Mouse (Mus musculus): ENCODE data around the gene Efna4. TPM values are rescaled to one million over a fixed set of nuclear protein-coding genes. Genes with fewer than 3 reads are reported as not detected.

The Efna4 gene
- polyA plus RNA-seq, 1 experiment from 2014 or later: 20.6 TPM

DNA sequence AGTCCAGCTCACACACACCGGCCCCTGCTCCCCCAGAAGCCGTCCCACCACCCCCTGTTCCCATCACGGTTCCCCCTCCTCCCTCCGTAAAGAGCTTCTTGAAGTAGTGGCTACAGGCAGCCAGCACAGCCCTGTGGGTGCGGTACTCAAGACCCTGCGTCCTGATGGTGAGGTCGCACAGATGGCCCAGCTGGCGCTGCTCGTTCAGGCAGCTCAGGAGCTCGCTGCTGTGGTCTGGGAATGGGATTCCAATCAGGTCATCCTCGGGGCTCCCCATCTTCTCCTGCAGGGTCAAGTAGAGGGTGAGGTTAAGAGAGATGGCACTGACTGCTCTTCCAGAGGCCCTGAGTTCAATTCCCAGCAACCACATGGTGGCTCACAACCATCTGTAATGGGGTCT, 43.4 kb upstream of the Efna4 start:
- no peak for ATAC-seq (replicated peaks; ENCODE audit: low FRiP score, low TSS enrichment, low read depth)

DNA sequence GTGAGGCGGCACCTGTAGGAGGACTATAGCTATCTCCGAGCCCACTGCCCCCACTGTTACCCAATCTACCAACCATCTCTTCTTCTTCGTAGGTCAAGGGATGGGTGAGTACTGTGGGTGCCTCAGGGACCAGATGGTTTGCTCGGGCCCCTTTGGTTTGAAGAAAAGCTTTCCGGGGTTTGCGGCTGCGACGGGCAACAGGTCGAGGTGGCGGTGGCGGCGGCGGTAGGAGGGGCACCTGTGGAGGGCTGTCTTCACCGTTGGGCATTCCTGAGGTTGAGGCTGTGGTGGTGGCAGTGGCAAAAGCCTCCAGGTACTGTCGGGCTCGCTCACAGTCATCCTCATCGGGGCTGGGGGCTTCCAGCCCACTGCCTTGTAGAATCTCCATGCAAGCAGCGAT, 42.9 kb upstream of the Efna4 start:
- Histone ChIP-seq H3K4me2 (ENCODE audit: low read length) (no peak overlapping the region), H3K9ac (ENCODE audit: low read length) (no peak overlapping the region), H3K27ac (ENCODE audit: low read depth) (no peak overlapping the region), H3K9me3 (ENCODE audit: control insufficient read depth, low read length) (no peaks in the 10 kb centered on the region), H3K27me3 (replicated peaks; ENCODE audit: control insufficient read depth, insufficient read depth, low read length) (no peaks in the 10 kb centered on the region), H3K4me1 (replicated peaks; ENCODE audit: control insufficient read depth, insufficient read depth, low read length) (peaks cover 22% of the 10 kb centered on the region), H3K4me3 (ENCODE audit: low read depth, low read length) (no peak overlapping the region), H3K36me3 (ENCODE audit: control insufficient read depth, insufficient read depth, low read length) (peaks cover 7% of the 10 kb centered on the region)
- ATAC-seq (replicated peaks; ENCODE audit: low FRiP score, low TSS enrichment, low read depth): no peak
- WGBS: 93% methylated on average over 18 of the region's 18 CpGs
- DNase-seq (ENCODE audit: low spot score): no peak

More for the DNA sequence above, 43.4 kb upstream of the Efna4 start:
- Histone ChIP-seq H3K4me3 (ENCODE audit: low read depth, low read length) (no peak overlapping the region), H3K9me3 (ENCODE audit: control insufficient read depth, low read length) (no peaks in the 10 kb centered on the region), H3K36me3 (ENCODE audit: control insufficient read depth, insufficient read depth, low read length) (peaks cover 7% of the 10 kb centered on the region), H3K9ac (ENCODE audit: low read length) (no peak overlapping the region), H3K4me1 (replicated peaks; ENCODE audit: control insufficient read depth, insufficient read depth, low read length) (peaks cover 23% of the 10 kb centered on the region), H3K4me2 (ENCODE audit: low read length) (no peak overlapping the region), H3K27me3 (replicated peaks; ENCODE audit: control insufficient read depth, insufficient read depth, low read length) (no peaks in the 10 kb centered on the region), H3K27ac (ENCODE audit: low read depth) (no peak overlapping the region)
- WGBS: 76% methylated on average over 11 of the region's 11 CpGs
- no peak for DNase-seq (ENCODE audit: low spot score)

DNA sequence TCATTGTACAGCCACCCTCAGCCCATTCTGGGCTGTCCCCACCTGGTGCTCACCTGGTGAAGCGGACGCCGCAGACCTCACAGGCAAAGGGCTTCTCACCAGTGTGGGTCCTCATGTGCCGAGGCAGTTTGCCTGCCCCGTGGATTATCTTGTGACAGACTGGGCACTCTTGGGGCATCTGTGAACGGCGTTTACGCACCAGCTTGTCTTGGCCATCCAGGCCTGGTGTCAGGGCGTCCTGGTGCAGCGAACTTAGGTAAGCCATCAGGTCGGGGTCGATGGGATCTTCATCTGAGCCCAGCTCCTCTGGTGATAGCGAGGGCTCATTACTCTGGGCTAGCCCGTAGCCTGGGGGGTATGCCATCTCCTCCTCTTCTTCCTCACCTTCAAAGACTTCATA, 42.5 kb upstream of the Efna4 start:
- H3K4me1 ChIP-seq (replicated peaks; ENCODE audit: control insufficient read depth, insufficient read depth, low read length): peaks cover 18% of the 10 kb centered on the region
- H3K4me3 ChIP-seq (ENCODE audit: low read depth, low read length): no peak overlapping the region
- DNase-seq (ENCODE audit: low spot score): no peak
- H3K27ac ChIP-seq (ENCODE audit: low read depth): no peak overlapping the region
- H3K9me3 ChIP-seq (ENCODE audit: control insufficient read depth, low read length): no peaks in the 10 kb centered on the region
- no peak overlapping the region for H3K4me2 ChIP-seq (ENCODE audit: low read length)
- H3K9ac ChIP-seq (ENCODE audit: low read length): no peak overlapping the region
- 94% methylated on average over 14 of the region's 14 CpGs for WGBS
- peaks cover 7% of the 10 kb centered on the region for H3K36me3 ChIP-seq (ENCODE audit: control insufficient read depth, insufficient read depth, low read length)
- H3K27me3 ChIP-seq (replicated peaks; ENCODE audit: control insufficient read depth, insufficient read depth, low read length): no peaks in the 10 kb centered on the region
- no peak for ATAC-seq (replicated peaks; ENCODE audit: low FRiP score, low TSS enrichment, low read depth)

DNA sequence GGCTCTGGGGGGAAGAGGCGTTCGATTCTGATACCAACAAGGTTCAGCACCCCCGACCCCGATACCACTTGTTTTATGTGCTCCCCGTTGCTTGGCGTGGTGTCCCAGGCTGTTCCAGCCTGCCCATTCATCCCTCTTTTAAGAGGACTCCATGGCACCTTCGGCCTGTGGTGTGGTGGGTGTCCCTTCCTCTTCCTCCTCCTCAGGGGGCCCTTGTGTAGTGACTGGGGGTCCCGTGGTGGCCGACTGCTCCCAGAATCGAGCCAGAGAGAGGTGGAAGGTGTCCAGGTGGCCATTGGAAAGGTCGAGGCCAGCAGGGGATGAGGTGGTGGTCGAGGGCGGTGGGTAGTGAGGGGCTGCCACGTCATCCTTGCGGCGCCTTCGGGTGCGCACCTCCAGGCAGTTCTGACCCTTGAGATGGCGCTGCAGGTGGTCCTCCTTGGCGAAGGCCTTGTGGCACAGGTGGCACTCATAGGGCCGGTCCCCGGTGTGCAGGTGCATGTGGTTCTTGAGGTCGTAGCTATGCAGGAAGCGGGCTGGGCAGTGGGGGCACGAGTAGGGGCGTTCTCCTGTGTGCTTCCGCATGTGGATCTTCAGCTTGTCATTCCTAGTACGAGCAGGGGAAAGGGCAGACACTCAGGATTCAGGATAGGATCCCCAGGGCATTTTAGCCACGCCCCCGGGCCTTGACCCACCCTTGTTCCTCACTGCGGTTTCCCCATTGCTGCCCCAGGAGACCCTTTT, 41.7 kb upstream of the Efna4 start:
- Histone ChIP-seq H3K4me3 (ENCODE audit: low read depth, low read length) (no peak overlapping the region), H3K9ac (ENCODE audit: low read length) (no peak overlapping the region), H3K36me3 (ENCODE audit: control insufficient read depth, insufficient read depth, low read length) (peaks cover 7% of the 10 kb centered on the region), H3K4me1 (replicated peaks; ENCODE audit: control insufficient read depth, insufficient read depth, low read length) (peaks cover 11% of the 10 kb centered on the region), H3K4me2 (ENCODE audit: low read length) (no peak overlapping the region; the same call in 1 of the 2 replicates), H3K27ac (ENCODE audit: low read depth) (no peak overlapping the region), H3K27me3 (replicated peaks; ENCODE audit: control insufficient read depth, insufficient read depth, low read length) (no peaks in the 10 kb centered on the region), H3K9me3 (ENCODE audit: control insufficient read depth, low read length) (no peaks in the 10 kb centered on the region)
- DNase-seq (ENCODE audit: low spot score): no peak
- ATAC-seq (replicated peaks; ENCODE audit: low FRiP score, low TSS enrichment, low read depth): no peak
- 91% methylated on average over 31 of the region's 31 CpGs for WGBS

DNA sequence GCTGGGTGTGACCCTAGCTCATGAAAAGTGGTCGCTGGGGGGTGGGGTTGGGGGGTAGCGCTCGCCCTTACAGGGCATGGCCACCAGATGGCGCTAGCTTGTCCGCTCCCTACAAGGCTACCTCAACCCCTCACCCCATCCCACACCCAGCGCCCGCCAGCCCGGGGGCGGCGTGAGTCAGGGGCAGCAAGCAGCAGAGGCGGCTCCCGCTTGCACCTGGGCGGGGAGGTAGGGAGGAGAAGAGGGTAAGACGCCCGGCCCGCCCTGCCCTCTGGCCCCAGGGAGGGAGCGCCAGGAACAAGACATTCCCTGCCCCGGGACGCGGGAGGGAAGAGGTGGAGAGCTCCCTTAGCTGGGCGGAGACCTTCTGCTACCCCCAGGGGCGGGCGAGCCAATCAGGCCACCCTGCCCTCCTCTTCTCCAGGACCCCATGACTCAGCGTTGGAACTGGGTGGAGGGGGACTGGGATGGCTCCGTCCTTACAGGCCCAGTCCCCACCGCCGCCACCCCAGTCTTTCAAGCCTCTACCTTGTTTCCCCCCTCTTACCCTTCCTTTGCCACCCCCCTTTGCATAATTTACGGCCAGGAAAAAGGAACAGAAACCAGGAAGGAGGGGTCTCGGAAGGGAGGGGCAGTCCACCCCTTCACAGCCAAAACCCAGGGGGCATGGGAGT, 40.7 kb upstream of the Efna4 start:
- DNase-seq (ENCODE audit: low spot score) (peak; percentile 93), ATAC-seq (replicated peaks; ENCODE audit: low FRiP score, low TSS enrichment, low read depth) (peak; percentile 89)
- H3K27me3 ChIP-seq (replicated peaks; ENCODE audit: control insufficient read depth, insufficient read depth, low read length): no peaks in the 10 kb centered on the region
- 0 out of 2 replicates have a peak overlapping the region, but pooled peaks have one; percentile 8 for H3K27ac ChIP-seq (ENCODE audit: low read depth)
- peak overlapping the region; percentile 62 for H3K4me2 ChIP-seq (ENCODE audit: low read length)
- H3K9me3 ChIP-seq (ENCODE audit: control insufficient read depth, low read length): no peaks in the 10 kb centered on the region
- WGBS: under 1% methylated on average over 25 of the region's 29 CpGs
- peaks cover 11% of the 10 kb centered on the region for H3K4me1 ChIP-seq (replicated peaks; ENCODE audit: control insufficient read depth, insufficient read depth, low read length)
- peak overlapping the region; percentile 53 for H3K4me3 ChIP-seq (ENCODE audit: low read depth, low read length)
- peak overlapping the region; percentile 55 for H3K9ac ChIP-seq (ENCODE audit: low read length)
- peaks cover 7% of the 10 kb centered on the region for H3K36me3 ChIP-seq (ENCODE audit: control insufficient read depth, insufficient read depth, low read length)

DNA sequence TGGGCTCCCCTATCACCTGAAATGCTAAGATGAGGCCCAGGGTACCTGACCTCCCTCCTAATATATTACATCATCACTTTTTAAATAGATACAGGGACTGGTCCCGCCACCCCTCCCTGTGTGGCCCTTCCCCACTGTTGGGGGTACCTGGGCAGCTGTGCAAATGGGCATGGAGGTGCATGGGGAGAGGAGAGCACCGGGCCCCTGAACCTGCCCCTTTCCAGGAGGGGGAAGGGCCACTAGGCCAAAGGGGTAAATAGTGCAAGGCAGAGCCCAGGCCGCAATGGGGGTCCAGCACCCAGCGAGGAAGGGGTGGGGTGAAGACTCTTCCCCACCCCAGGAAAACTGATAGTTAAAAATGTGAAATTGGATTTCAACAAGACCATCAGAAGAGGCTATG, 40.0 kb upstream of the Efna4 start:
- WGBS: 83% methylated on average over 4 of the region's 4 CpGs
- Histone ChIP-seq H3K27ac (ENCODE audit: low read depth) (no peak overlapping the region), H3K9ac (ENCODE audit: low read length) (no peak overlapping the region), H3K27me3 (replicated peaks; ENCODE audit: control insufficient read depth, insufficient read depth, low read length) (no peaks in the 10 kb centered on the region), H3K4me3 (ENCODE audit: low read depth, low read length) (peak overlapping the region; percentile 53; the same call in 1 of the 2 replicates), H3K4me1 (replicated peaks; ENCODE audit: control insufficient read depth, insufficient read depth, low read length) (peaks cover 11% of the 10 kb centered on the region), H3K9me3 (ENCODE audit: control insufficient read depth, low read length) (no peaks in the 10 kb centered on the region), H3K36me3 (ENCODE audit: control insufficient read depth, insufficient read depth, low read length) (peaks cover 7% of the 10 kb centered on the region), H3K4me2 (ENCODE audit: low read length) (peak overlapping the region; percentile 62)
- ATAC-seq (replicated peaks; ENCODE audit: low FRiP score, low TSS enrichment, low read depth) (0 out of 2 replicates have a peak, but pooled peaks have one; percentile 6), DNase-seq (ENCODE audit: low spot score) (no peak)

DNA sequence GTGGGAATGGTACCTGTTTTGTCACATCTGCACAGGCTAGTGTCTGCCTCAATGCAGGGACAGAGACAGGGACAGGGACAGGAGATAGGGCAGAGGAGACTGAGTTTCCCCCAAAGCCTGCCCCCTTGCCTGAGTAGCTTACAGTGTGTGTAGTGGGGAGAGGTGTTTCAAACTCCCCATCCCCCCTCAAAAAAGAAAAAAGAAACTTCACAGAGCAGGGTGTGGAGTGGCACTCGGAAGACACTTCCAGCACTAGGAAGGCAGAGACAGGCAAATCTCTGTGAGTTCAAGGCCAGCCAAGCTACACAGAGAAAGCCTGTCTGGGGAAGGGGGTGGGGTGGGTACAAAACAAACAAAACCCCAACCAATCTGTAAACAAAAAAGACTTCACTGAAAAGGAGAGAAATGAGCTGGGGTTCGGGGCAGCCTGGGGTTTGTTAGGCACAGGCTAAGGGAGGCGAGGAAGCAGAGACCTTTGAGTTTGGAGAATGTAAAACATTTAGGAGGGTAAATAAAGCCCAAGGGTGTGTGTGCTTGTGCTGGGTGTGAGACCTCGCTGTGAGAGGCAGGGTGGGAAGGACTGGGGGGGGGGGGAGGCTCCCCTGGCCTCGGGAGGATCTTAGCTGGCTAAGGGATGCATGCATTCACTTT, 35.9 kb upstream of the Efna4 start:
- Histone ChIP-seq H3K9me3 (ENCODE audit: control insufficient read depth, low read length) (no peaks in the 10 kb centered on the region), H3K36me3 (ENCODE audit: control insufficient read depth, insufficient read depth, low read length) (no peaks in the 10 kb centered on the region), H3K27ac (ENCODE audit: low read depth) (no peak overlapping the region), H3K4me1 (replicated peaks; ENCODE audit: control insufficient read depth, insufficient read depth, low read length) (peaks cover 5% of the 10 kb centered on the region; the same call in 1 of the 2 replicates), H3K4me3 (ENCODE audit: low read depth, low read length) (no peak overlapping the region), H3K9ac (ENCODE audit: low read length) (no peak overlapping the region), H3K4me2 (ENCODE audit: low read length) (no peak overlapping the region), H3K27me3 (replicated peaks; ENCODE audit: control insufficient read depth, insufficient read depth, low read length) (no peaks in the 10 kb centered on the region)
- DNase-seq (ENCODE audit: low spot score): no peak
- no peak for ATAC-seq (replicated peaks; ENCODE audit: low FRiP score, low TSS enrichment, low read depth)
- WGBS: 48% methylated on average over 5 of the region's 5 CpGs

DNA sequence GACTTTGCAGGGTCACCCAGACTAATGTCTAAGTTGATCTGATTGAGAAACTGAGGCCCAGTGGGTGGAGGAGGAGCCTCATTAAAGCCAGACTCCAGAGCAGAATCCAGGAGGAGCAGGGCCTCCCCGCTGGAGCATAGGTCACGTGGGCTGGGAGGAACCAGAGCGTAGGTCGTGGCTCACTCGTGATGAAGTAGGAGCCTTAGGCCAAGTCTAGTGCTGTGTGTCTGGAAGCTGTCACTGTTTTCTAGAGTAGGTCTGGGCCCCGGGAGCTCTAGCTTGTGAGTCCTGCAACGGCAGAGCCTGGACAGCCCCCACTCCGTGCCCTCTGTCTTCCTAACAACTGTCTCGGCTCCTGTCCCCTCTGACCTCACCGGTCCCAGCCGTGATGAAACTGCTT, 29.5 kb upstream of the Efna4 start:
- no peak overlapping the region for H3K4me2 ChIP-seq (ENCODE audit: low read length)
- peaks cover 5% of the 10 kb centered on the region; the same call in 1 of the 2 replicates for H3K4me1 ChIP-seq (replicated peaks; ENCODE audit: control insufficient read depth, insufficient read depth, low read length)
- no peak overlapping the region for H3K4me3 ChIP-seq (ENCODE audit: low read depth, low read length)
- no peaks in the 10 kb centered on the region for H3K36me3 ChIP-seq (ENCODE audit: control insufficient read depth, insufficient read depth, low read length)
- WGBS: 37% methylated on average over 11 of the region's 11 CpGs
- no peaks in the 10 kb centered on the region for H3K9me3 ChIP-seq (ENCODE audit: control insufficient read depth, low read length)
- ATAC-seq (replicated peaks; ENCODE audit: low FRiP score, low TSS enrichment, low read depth): no peak
- no peak overlapping the region for H3K27ac ChIP-seq (ENCODE audit: low read depth)
- no peak for DNase-seq (ENCODE audit: low spot score)
- no peak overlapping the region for H3K9ac ChIP-seq (ENCODE audit: low read length)
- no peaks in the 10 kb centered on the region for H3K27me3 ChIP-seq (replicated peaks; ENCODE audit: control insufficient read depth, insufficient read depth, low read length)
